Mouse (Mus musculus): ENCODE measurements around the gene Anapc16.
"Not testable (repeated sequence)": the region's sequence is repeated elsewhere in the genome, so short reads cannot be mapped to it uniquely, and the experiment has no call there.

Gene Anapc16

GRCm38 (mm10) chr10:60001663-60002062 lies 1.3 kb downstream of the Anapc16 start:
- DNase-seq (ENCODE audit: low spot score): not testable (repeated sequence)

GRCm38 (mm10) chr10:59999057-59999456 lies 3.9 kb downstream of the Anapc16 start:
- DNase-seq (ENCODE audit: low spot score): no peak

GRCm38 (mm10) chr10:59997591-59997990 lies 5.3 kb downstream of the Anapc16 start:
- DNase-seq (ENCODE audit: low spot score): peak; percentile 53

GRCm38 (mm10) chr10:59995889-59996288 lies 7.0 kb downstream of the Anapc16 start:
- DNase-seq (ENCODE audit: low spot score): no peak

- not testable (repeated sequence) for DNase-seq (ENCODE audit: low spot score)
Measured at GRCm38 (mm10) chr10:59993813-59994212, 9.1 kb downstream of the Anapc16 start.

- DNase-seq (ENCODE audit: low spot score): no peak
Measured at GRCm38 (mm10) chr10:59992024-59992423, 10.9 kb downstream of the Anapc16 start.

GRCm38 (mm10) chr10:59991262-59991880 lies 11.6 kb downstream of the Anapc16 start:
- DNase-seq (ENCODE audit: low spot score): no peak

GRCm38 (mm10) chr10:59990393-59990792 lies 12.5 kb downstream of the Anapc16 start:
- no peak for DNase-seq (ENCODE audit: low spot score)

- DNase-seq (ENCODE audit: low spot score): no peak
Measured at GRCm38 (mm10) chr10:59988036-59988435, 14.9 kb downstream of the Anapc16 start.

- DNase-seq (ENCODE audit: low spot score): no peak
Measured at GRCm38 (mm10) chr10:59982379-59982873, 20.5 kb downstream of the Anapc16 start.

- DNase-seq (ENCODE audit: low spot score): no peak
Measured at GRCm38 (mm10) chr10:59981792-59982191, 21.1 kb downstream of the Anapc16 start.

- no peak for DNase-seq (ENCODE audit: low spot score)
Measured at GRCm38 (mm10) chr10:59981336-59981735, 21.6 kb downstream of the Anapc16 start.

- no peak for DNase-seq (ENCODE audit: low spot score)
Measured at GRCm38 (mm10) chr10:59980815-59981244, 22.1 kb downstream of the Anapc16 start.

GRCm38 (mm10) chr10:59978873-59979743 lies 23.8 kb downstream of the Anapc16 start:
- DNase-seq (ENCODE audit: low spot score): peak; percentile 63

- no peak for DNase-seq (ENCODE audit: low spot score)
Measured at GRCm38 (mm10) chr10:59978401-59978800, 24.5 kb downstream of the Anapc16 start.

- no peak for DNase-seq (ENCODE audit: low spot score)
Measured at GRCm38 (mm10) chr10:59977715-59978343, 25.1 kb downstream of the Anapc16 start.

- DNase-seq (ENCODE audit: low spot score): no peak
Measured at GRCm38 (mm10) chr10:59977141-59977540, 25.8 kb downstream of the Anapc16 start.

- no peak for DNase-seq (ENCODE audit: low spot score)
Measured at GRCm38 (mm10) chr10:59974786-59975185, 28.1 kb downstream of the Anapc16 start.

GRCm38 (mm10) chr10:59974191-59974664 lies 28.7 kb downstream of the Anapc16 start:
- DNase-seq (ENCODE audit: low spot score): no peak

- DNase-seq (ENCODE audit: low spot score): no peak
Measured at GRCm38 (mm10) chr10:59973400-59973799, 29.5 kb downstream of the Anapc16 start.

GRCm38 (mm10) chr10:59972999-59973398 lies 29.9 kb downstream of the Anapc16 start:
- no peak for DNase-seq (ENCODE audit: low spot score)

GRCm38 (mm10) chr10:59972534-59972933 lies 30.4 kb downstream of the Anapc16 start:
- no peak for DNase-seq (ENCODE audit: low spot score)
